Mouse (Mus musculus) adrenal gland, adult (tissue): ENCODE measurements around the gene Nup133.

Experiments used
- DNase-seq, 2 experiments: peaks; one replicate each; pipeline ENCODE4 v3.0.0; 2022 to 2023; ENCODE audit warnings: low spot score in 1 of 2; ENCODE audit not compliant: inconsistent age in 2 of 2

Gene Nup133

DNA sequence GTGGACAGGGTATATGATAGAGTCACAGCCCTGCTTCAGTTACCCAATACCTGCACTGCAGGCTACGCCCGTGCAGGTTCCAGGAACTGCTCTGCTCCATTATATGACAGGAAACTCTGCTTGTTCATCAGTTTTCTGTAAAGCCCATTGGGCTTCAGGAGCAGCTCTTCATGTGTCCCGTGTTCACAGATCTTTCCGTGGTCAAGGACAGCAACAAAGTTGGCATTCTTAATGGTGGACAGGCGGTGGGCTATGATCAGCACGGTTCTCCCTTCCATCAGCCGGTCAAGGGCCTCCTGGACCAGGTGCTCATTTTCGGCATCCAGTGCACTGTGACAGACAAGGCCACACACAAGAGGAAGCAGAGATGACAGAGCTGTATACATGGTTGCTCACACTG lies 5.2 kb upstream of the Nup133 start:
- no peak for DNase-seq

DNA sequence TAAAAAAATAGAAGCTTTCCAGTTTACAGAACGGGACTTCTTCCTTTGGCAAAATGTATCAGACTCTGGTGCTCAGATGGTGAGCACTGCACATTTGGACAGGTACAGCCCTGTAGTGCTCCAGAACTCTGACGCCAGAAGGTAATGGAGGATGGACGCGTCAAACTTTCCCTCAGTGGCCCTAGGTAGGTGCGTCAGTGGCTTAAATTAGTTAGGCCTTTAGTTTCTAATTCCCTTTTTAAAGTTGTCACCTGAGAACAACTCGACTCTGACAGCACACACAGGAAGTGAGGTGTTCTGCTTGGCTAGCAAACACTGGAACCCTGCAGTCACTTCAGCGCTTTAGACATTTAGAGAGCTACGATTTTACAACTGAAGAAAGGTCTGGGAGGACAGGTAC lies 4.6 kb upstream of the Nup133 start:
- DNase-seq = no peak

DNA sequence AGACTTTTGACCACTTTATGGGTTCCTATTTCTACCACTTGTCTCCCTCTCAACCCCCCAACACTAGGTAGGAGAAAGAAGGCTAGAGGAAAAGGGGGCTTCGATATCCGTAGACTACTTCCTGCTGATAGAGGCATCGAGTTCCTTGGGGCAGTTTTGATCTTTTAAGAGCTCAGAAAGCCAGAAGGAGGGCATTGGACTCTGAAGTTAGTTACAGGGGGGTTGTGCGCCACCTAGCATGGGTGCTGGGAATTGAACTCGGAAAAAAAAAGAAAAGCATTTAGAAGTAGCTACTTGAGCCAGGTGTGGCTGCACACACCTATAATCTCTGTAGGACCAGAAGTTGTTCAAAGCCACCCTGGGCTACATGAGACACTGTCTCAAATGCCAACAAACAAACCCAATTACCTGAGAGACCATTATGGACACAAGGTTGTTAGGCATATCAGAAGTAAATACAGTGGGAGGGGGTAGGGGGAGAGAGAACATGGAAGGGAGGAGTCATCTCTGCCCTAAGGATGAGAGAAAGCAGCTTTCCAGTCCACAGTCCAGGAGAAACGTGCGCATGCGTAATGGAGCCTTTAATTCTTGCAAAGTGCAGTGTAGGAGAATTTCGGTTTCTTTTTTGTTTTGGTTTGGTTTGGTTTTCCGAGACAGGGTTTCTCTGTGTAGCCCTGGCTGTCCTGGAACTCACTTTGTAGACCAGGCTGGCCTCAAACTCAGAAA lies 1.2 kb upstream of the Nup133 start:
- DNase-seq = peak; percentile 48 to 83

DNA sequence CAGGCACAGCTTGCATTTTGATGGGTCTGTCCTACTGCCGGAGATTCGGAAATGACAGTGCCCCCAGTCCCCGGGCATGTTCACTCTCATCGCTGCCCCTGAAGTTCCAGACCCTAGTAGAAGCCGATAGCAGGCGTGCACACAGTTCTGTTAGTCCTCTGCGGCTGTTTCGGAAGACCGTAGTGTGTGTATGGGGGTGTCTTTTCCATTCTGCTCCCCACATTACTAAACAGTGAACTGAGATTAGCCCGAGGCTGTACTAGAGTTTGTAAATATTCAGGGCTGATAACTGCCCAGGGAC lies 571 bp upstream of the Nup133 start:
- DNase-seq = no peak

DNA sequence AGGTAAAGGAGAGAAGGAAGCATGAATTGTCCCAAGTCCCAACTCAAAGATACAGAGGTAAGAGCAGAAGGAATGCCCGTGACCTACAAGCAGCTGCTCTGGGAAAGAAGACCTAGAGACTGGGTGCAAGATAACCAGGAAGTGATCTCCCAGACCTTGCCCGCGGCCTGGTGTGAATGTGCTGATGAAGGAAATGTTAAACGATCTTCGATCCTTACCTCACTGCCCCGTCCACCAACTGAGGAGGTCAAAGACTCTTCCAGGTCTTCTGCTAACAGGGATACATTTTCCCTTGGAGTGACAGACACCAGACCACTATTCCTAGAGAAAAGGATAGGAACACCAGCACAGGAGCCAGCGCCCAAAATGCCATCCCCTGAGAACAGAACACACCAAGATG lies 20.0 kb downstream of the Nup133 start:
- no peak for DNase-seq

DNA sequence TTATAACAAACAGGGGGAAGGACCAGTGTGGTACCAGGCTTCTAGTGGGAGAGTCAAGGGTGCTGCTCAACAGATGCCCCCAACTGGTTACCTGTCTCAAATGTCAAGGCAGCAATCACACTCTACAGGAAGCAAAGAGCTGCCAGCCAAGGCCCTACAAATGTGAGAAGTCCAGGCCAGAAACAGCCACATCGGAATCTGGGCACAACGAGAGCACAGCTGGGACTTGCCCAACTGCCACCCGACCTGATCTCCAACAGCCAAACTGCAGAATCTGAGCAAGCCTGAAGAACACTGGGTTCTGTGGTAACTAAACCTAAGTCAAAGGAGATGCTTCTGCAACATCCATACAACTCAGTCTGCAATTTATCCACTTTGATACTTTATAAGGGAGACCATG lies 23.4 kb downstream of the Nup133 start:
- DNase-seq = no peak

DNA sequence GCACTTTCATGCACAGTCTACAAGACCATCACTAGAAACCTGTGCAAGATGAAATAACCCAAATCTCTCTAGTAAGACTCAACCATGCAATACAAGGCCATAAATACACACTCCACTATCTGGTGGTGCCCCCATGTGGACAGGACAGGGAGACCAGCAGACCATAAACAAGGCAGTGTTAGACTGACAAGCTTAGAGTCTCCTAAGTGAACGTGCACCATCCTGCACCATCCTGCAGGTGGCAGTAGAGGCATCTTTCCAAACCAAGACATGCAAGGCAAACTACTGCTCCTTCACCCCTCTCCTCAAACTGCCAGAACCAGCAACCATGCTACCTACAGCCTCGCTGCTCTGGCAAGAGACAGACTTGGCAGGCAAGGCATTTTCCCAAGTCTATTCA lies 24.3 kb downstream of the Nup133 start:
- DNase-seq = peak; percentile 78 to 92

DNA sequence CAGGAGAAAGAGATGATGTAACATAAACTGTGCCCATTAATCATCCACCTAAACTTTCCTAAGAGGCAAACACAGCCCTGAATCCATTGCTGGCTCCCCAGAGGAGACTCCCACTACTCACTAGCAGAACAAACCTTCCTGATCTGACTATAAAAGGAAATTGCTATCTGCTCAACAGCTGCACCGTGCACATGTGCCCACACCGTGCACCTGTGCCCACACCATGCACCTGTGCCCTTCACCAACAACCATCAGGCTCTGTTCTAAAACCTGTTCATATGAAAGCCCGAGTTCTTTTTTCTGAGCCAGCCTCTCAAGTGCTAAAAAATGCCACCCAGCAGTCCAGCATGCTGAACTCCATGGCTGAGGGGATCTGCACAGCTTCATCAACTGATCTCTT lies 34.4 kb downstream of the Nup133 start:
- no peak for DNase-seq

DNA sequence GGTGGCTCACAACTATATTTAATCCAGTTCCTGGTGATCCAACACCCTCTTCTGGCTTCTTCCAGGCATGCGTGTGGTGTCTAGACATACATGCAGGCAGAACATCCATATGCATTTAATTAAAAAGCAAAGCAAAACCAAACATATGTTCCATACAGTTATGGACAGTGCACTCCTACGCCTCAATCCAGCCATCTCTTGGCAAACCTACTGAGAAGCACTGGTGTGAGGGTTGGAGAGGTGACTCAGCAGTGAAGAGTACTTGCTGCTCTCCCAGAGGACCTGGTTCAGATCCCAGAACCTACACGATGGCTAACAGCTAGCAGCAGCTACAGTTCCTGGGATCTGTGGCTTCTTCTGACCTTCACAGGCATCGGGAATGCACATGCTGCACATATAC lies 36.8 kb downstream of the Nup133 start:
- DNase-seq = no peak

DNA sequence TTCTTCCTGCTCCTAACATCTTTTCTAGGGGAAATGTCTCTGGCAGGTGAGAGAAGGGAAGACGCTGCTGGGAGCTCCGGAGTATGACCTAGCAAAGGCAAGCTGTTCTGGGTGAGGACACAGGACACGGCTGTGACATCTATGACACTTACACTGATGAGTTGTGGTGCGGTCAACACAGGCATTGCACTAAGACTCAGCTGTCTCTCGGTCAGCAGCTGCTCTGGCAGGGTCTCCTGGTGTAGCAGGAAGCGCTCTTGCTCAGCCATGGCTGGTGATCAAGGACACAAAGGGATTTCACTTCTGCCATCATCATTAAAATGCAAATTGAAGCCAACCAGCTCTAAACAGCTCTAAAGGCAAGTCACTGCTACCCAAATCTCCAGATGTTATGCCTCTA lies 41.5 kb downstream of the Nup133 start:
- DNase-seq = no peak

DNA sequence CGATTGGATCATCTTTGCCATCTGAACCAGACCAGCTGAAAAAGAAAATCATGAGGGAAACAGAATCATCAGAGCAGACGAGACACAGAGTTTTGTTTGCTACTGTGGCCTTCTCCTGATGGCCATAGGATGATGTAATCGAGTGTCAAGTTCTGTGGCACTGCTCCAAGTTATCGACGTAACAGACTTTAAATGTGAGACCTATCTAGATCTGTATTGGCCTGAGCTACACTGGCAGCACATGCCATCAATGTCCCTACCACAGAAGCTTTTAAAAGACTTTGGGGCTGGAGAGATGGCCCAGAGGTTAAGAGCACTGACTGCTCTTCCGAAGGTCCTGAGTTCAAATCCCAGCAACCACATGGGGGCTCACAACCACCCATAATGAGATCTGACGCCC lies 46.4 kb downstream of the Nup133 start:
- peak; percentile 18 to 83 for DNase-seq

DNA sequence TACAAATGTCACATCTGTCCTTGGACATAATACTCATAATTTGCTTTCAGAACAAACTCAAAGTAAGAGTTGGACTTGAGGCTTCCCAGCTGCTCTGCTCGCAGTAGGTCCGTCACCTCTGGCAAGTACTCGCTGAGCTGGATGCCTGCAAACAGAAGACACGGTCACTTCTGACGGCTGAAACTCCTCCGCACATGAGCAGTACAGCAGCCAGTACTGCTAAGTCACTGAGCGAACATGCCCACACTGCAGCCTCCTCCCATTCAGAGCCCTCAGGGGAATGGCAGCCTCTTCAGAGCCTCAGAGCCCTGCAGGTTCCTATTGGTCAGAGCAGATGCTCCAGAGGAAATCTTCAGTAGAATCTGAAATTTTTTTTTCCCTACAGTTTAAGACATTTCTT lies 49.7 kb downstream of the Nup133 start:
- DNase-seq = no peak

DNA sequence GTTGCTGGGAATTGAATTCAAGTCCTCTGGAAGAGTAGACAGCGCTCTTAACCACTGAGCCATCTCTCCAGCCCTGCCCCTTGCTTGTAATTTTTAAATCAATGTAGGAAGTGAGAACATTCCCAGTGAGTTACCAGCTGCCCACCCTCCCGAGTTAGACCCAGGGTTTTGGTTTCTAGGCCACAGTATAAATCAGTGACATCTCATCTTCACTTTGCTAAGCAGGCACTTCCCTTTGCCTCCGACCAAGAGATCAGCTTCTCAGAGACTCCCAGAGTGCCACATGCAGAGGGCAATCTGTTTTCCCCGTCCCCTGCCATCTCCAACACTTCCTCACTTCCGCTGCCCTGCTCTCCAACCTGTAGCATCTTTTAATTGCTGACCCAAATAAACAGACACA lies 50.5 kb downstream of the Nup133 start:
- no peak for DNase-seq

DNA sequence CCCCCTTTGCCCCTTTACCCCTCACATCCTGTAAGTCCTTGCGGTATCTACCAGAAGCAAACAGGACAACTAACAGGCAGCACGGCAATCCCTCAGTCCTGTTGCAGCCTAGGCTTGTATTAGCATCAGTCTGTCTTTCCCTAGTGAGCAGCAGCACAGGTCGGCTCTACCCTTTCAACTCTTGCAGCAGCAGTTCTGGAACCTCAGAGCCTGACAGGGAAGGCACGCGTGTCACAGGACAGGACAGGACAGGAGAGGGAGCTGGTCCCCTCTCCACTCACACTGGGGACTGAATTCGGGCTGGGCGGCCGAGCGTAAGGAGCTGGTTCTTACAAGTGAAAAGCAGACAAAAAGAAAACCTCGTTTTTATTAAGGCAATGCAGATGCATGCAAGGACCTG lies 52.3 kb downstream of the Nup133 start:
- DNase-seq = no peak

DNA sequence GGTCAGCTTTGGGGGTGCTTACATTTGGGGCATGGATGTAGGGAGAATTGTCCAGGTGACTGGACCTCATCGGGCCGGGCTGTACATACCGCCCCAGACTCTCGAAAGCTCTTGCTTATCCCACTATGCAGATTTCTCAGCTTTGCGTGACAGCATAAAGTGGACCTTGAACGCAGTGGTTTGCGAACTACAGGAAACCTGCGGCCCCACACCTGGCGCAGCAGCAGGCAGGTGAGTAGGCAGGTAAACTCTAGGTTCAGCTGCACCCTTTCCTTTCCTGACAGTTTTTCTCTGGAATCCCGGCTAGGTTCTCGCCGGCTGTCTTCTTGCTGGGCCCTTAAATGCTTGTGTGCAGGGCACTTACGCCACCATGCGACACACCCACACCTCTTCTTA lies 52.7 kb downstream of the Nup133 start:
- no peak for DNase-seq

DNA sequence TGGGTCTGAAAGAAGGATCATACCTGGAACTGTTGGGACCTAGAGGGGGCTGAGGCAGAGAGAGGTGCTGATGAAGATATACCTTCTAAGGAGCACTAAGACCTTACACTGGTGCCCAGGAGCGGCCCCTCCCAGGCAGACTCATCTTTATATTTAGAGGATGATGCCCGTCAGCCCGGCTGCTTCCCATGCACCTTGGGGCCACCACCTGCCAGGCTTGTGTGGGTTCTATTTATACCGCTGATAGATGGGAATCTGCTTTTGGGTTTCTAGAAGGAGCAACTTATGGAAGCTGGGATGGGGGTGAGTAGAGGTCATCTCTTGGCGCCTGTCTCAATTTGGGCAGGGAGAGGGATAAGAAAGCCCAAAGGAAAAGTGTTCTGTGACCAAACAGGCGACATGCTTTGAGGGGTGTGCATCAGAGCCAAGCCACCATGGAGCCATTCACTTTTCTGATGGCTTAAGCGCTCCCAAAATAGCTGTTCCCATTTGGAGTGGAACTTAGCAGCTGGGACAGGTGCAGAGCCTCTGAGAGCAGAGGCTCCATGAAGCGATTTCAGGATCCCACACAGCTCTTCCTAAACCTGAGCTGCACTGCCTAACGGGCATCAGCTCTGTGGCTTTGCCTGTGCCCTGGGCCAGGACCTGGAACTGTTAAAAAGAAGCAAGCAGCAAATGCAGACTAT lies 53.2 kb downstream of the Nup133 start:
- no peak for DNase-seq

DNA sequence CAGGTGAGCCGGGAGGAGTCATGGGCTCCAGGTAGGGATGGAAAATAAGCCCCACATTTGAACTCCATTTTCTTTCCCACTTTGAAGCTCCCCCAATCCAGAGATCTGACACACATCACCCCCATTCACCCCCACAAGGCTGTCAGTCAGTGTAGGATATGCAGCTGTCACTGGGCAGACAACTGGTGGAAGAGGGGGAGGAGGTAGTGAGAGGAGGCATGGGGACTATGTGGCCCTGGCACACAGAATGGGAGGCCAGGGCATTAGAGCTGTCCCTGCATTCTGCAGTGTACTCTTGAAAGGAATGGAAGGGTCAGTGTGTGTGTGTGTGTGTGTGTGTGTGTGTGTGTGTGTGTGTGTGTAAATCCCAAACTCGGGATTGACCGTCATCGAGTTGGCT lies 53.8 kb downstream of the Nup133 start:
- no peak for DNase-seq

DNA sequence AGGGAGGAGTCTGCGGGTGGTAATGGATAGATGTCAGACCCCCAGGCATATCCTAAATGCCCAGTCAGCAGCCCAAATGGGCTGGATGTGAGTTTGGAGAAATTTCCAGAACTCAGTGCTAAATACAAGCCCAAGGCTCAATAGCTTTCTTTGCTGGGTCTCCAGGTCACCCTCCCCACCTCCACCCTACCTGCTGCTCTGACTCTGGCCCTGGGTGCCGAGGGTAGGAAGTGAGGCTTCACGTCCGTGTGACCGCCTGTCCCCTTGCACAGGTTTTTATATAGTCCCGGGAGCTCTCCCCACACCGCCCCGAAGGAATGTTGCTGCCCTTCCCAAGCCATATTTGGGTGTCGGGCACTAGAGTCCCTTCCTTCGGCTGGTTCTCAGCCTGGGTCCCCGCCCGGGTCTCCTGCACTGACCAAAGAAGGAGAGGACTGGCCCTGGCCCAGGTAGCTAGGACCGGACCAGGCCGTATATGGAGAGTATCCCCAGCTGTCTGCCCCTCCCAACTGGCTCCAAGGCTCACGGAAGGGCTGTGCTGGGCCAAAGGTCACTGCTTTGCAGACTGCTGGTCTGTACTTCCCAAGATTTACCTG lies 54.5 kb downstream of the Nup133 start, which contains the start of gene Acta1:
TSS of gene Acta1 (minus strand) at position 250 of the 596 bp plus-strand sequence.
- DNase-seq = no peak

DNA sequence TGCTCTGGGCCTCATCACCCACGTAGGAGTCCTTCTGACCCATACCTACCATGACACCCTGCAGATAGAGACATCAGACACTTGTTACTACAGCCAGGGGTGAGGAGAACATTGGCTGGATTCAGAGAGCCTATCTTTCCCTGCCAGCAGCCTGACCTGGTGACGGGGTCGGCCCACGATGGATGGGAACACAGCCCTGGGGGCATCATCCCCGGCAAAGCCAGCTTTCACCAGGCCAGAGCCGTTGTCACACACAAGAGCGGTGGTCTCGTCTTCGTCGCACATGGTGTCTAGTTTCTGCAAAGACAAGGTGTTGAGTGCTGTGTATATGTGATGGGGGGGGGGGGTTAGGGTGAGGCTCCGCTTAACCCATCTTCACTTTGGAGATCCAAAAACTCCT lies 55.7 kb downstream of the Nup133 start:
- no peak for DNase-seq

DNA sequence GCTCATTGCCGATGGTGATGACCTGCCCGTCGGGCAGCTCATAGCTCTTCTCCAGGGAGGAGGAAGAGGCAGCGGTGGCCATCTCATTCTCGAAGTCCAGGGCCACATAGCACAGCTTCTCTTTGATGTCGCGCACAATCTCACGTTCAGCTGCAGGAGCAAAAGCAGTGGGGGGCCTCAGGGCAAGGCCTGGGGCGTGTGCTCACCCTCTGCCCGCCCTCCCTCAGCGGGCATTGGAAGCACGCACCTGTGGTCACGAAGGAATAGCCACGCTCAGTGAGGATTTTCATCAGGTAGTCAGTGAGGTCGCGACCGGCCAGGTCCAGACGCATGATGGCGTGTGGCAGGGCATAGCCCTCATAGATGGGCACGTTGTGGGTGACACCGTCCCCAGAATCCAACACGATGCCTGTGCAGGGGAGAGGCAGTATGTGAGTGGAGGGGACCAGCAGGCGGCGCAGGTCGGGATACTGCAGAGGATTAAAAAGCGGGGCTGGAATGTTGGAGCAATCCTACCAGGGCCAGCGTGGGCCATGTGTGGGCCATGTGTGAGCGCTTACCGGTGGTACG lies 56.4 kb downstream of the Nup133 start:
- no peak for DNase-seq

DNA sequence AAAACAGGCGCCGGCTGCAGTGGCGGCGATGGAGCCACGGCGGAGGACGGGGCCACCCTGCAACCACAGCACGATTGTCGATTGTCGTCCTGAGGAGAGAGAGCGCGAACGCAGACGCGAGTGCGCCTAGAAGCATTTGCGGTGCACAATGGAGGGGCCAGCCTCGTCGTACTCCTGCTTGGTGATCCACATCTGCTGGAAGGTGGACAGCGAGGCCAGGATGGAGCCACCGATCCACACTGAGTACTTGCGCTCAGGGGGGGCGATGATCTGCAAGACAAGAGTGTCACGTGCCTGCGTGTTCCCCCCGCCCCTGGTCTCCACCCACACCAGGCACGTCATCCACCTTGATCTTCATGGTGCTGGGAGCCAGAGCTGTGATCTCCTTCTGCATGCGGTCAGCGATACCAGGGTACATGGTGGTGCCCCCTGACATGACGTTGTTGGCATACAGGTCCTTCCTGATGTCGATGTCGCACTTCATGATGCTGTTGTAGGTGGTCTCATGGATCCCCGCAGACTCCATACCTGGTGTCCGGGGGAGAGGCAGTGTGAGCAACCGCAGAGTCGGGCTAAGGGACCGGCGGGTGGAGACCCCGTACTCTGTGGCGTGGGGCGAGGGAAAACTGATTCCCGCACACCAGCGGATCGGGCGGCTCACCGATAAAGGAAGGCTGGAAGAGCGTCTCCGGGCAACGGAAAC lies 57.0 kb downstream of the Nup133 start:
- DNase-seq = peak; percentile 25 to 51

DNA sequence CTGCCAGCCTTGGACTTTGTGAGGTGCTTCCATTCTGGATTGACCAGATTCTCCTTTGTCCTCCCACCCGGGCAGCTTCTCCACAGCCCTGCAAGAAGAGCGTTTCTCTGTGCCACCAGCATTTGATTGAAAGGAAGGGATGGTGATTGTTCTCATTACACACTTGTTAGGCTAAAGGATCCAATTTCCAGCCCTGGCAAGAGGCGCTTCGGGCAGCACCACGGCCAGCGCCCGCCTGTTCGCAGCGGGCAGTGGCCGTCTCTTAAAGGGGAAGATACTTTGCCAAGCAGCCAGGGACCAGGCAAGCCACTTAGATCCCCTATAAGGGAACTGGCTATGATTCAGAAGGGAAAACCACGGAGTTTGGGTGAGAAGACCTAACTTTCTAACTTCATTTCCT lies 57.8 kb downstream of the Nup133 start:
- DNase-seq = peak; percentile 47 to 80
